Mouse (Mus musculus): ENCODE data around the gene AF067063. TPM values are rescaled to one million over a fixed set of nuclear protein-coding genes. Genes with fewer than 3 reads are reported as not detected.
A peak's percentile ranks its signal among the peaks of the same experiment; 100 is the strongest.
"Not testable (repeated sequence)": the region's sequence is repeated elsewhere in the genome, so short reads cannot be mapped to it uniquely, and the experiment has no call there.

AF067063 gene
- total RNA-seq (2021): not detected
- long read RNA-seq, experiment 1: 0 reads
- long read RNA-seq, experiment 2: 0 reads

DNA sequence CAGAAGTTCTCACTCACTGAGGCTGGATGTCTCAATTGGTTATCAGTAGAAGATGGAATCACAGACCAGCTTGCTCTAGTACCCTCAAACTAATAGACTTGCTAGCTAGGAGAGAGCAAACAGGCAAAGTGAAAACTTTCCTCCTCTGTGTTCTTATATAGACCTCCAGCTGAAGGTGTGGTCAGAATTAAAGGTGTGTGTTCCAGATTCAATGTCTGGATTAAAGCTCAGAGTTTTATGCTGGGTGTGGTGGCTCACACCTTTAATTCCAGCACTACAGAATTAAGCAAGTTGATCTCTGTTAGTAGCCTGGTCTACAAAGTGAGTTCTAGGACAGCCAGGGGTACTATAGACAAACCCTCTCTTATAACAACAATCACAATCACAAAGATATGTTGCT, at the start of gene AF067063:
AF067063 (minus strand) TSS at position 101 of the 400 bp plus-strand sequence.
- not testable (repeated sequence) for DNase-seq

DNA sequence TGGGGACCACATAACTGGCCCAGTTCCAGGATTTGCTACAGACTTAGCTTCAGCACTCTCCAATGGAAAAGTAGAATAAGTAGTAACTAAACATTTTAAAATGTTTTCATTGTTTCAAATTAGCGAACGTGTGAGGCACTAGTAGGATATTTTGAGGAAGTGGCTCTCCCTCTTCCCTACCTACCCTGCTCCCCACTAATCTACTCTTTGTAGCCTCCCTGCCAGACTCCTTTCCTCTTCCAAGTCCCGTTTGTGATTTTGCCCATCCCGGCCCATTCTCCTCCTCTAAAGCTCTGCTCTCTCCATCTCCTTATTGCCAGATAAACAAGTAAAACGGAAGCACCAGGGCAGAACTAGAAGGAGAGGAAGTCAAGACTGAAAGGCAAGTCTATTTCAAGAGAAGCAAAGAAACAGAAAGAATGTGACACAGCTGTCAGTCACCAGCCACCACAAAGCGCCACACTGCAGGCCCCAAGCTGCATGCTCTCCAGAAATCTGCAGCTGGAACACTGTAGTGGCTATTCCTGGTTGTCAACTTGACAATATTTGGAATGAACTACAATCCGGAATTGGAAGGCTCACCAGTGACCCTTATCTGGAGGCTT, 34.5 kb upstream of the AF067063 start:
- not testable (repeated sequence) for DNase-seq

DNA sequence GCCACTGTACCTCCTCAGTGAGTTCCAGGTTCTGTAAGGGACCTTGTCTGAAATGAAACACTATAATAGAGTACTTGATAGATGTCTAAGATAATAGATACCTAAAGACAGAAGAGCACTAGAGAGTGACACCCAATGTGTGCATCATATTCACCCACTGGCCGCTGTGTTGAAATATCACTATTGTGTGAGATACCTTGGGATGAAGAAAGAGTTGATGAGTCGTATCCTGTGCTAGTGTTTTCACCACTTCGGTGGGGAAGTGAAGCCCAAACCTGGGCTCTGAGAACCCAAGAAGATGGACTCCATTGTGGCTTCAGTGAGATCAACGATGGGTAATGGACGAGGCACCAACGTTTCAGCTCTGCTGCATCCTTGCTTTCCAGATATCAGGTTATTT, 32.4 kb upstream of the AF067063 start:
- not testable (repeated sequence) for DNase-seq

DNA sequence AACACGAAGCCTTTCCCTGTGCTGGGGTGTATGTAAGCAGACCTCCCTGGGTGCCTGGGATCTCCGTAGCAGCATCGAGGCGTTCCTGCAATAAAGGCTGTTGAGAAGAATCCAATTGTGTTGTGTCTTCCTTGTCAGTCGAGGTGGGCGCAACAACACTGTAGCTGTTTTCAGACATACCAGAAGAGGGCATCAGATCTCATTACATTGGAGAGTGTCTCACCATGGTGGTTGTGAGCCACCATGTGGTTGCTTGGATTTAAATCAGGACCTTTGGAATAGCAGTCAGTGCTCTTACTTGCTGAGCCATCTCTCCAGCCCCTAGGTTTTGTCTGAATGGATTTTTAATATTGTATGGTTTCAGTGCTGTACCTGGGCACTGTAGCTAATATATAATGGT, 10.0 kb upstream of the AF067063 start:
- not testable (repeated sequence) for DNase-seq

DNA sequence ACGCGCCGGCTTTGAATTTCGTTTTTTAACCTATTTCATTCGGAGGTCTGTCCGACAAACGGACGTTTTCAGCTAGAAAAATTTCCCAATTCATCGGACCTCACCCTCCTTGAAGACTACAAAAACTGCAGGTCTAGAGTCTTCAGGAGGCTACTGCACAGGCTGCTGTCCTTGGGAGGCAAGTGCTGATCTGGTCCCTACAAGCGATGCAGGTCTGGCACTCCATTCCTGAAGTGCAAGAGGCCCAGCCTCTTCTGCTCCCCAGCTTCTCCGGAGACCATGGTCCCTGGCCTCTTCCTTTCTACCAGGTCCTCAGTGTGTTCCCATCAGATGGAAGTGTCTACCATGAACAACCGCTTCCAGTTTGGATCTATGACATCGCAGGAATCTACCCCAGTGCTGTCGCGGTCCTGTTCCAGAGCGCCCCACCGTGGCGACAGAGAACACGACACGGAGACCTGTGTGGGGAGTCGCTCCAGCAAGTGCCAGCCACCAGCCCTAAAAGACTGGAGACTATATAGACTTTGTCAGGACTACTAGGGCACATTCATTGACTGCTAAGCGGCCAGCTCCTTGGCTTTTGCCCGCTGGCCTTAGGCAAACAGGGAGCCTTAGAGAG, 7.8 kb upstream of the AF067063 start:
- not testable (repeated sequence) for DNase-seq

DNA sequence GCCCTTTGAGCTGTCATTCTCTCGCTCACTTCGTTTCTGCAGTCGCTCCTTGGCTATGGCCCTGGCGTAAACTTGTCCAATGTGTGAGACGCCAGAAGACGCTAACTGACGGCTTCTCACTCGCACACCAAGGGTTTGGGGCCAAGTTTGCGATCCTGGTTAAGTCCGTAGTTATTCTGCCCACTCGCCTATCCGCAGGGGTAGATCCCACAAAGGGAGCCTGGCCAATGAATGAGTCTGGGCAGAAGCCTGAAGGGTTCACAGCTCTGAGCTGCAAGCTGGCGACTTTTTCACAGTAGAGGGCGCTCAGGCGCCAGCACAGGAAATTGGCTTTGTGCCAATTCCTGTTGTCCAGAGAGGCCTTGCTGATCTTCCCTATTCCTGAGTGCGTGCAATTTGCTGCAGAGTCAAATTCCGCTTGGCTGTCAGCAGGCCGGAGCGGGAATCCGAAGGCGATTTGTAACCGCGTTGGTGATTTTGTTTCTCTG, 6.4 kb upstream of the AF067063 start:
- DNase-seq: peak; percentile 6

DNA sequence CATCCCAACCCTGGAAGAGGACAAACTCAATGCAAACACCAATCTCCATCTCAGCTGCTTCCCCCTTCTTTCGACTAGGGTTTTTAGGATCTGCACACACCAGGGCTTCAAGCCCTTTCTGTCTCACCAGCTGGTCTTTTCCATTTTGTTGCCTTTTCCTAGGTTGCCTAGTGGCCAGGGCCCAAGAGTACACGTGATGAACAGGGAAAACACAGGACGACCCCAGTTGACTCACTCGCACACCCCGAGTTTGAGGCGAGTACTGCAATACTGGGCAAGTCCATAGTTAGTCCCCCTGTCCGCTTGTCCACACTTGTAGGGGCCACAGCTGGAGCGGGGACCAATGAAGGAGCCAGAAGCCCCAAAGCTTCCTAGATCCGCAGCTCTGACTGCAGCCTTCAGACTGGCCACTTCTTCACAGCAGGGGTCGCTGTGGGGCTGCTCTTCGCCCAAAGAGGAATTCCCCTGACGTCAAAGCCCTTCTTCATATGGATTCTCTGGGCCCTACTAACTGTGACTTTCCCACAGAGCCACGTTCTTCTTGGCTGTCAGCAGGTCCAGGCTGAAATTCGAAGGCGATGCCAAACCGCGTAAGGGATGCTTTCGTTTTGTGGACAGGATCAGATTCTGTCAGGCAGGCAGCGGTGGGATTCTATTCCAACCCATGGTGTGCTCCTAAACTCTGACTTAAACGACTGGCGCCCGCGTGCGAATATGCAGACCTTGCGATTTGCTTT, 5.5 kb upstream of the AF067063 start, which contains the start of gene D13Ertd608e:
D13Ertd608e (plus strand) TSS at position 687 of the 737 bp plus-strand sequence.
- DNase-seq: peak; percentile 7

DNA sequence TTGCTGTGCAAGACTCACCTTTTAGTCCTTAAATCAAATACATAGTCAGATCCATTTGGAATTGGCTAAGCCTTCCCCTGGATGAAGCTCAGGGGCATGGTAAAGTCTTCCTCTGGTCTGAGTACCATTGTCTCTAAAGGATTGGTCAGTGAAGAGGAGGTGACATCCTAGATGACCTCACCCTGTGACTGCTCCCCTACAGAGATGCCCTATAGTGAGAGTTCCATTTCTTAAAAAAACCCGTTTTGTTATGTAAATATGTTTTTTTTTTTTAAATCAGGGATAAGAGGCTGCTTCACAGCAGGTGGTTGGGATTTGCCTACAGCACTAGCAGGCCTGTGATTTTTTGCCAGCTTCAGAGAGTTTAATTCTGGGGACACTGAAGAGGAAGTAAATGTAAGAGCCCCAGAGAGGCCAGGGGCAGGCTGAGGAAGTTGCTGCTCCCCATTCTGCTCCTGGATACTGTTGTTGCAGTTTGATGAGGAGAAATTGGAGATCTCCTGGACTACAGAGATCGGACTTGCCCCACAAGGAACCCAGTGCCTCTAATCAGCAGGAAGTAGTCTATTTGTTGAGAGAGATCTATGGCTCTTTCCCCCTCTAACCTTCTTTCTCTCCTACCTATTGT, 12.3 kb downstream of the AF067063 start:
- no peak for DNase-seq

DNA sequence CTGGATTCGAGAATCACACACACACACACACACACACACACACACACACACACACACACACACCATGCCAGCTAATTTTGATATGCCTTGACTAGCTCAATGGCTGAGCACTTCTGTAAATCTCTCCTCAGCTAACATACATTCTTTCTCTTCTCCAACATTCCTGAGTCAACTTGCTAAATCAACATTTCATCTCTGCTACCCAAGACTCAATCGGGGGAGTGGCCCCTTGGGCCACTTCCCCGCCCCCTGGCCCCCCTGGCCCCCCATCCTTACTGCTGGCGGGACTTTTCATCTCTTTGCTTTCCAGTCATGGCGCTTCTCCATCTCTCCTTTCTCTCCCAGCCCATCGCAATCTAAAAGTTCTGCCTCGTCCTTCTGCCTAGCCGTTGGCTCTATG, 13.2 kb downstream of the AF067063 start:
- DNase-seq: no peak

DNA sequence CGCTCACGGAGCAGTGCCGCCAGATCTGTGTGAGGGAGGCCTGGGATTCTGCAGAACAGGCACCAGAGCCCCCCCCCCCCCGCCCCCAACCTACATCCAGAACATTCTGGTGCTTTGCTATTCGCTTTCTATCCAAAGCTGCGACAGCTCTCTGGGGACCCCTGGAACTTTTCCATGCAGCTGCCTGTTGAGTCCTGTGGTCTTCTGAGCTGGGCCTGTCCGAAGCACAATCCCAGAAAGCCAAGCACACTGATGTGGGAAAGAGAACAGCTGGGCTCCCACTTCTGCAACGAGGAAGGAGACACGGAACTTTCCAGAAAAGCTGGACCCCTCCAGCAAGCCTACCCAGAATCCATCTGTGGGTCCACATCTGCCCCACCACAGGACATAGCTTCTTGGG, 20.0 kb downstream of the AF067063 start:
- peak; percentile 22 for DNase-seq

DNA sequence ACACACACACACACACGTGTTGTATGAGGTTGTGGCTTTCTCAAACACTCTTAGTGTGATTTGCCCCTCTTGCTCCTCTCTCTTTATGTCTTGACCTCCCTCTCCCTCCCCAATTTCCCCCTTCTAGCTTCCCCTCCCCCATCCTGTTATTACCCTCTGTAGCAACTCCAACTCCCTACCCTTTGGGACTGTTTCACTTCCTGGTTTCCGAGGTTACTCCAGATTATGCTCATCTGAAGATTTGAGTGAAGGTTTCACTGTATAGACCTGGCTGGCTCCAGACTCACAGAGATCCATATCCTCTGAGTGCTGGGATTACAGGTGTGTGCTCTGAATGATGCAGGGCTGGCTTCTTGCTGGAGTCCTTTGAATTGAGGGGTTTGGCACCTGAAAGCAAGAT, 21.1 kb downstream of the AF067063 start:
- DNase-seq: no peak

DNA sequence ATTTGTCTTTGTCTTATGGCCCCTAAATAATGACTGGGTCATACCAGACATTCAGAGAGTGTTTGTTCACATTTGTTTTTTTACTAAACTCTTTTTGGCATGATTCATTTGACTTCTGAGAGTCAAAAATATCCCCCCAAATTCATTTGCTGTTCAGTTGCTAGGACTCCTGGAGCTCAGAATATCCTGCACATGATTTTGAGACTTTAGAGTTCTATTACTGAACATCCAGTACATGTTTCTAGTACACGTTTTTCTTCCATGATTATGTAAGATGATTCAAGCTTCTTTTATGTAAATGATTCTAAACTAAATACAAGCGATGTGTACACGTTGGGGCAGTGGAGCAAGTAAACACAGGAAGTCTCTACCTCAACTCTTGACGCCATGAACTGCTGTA, 32.4 kb downstream of the AF067063 start:
- no peak for DNase-seq

DNA sequence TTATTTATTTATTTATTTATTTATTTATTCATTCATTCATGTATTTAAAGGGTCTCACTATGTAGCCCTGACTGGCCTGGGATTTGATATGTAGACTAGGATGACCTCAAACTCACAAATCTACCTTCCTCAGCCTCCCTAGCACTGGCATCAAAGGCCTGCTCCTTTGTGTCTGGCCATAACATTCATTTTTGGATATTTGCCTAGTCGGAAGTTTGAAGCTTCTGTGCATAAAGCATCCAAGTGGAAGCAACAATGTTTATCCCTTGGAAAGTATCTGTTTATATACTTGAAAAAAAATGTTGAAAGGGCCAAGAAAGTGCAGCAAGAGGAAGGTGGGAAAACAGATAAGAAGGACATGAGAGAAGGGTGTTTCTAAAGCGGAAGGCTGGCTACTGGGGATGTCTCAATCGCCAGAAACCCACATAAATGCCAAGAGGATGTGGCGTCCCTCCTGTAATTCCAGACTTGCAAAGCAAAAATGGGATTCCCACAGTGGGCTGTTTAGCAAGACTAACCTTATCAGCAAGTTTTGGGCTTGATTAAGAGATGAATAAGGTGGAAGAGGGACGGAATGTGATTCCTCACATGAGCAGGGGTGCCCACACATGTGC, 37.1 kb downstream of the AF067063 start:
- DNase-seq: no peak

DNA sequence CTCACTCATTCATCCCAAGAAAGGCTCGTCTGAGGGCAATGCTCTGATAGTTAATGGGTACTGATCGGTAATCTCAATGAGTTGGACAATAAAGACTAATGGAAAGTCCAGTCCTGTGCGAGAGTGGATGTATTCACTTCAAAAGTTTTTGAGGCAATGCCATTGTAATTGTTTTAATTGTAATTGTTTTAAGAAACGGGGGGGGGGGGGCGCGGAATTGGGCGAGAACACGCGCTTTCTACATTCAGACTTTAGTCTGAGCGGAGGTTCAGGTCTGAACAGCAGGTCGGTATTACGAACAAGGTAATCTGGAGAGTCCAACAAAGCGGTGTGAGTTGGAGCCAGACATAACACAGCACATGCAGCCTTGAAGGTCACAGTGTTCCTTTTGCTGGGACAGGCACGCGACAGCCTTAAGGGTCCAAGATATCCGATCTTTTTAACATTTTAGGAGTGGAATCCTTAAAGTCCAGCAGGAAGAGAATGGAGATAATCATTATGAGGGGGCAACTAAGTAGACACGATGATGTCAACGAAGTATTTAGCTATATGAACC, 38.4 kb downstream of the AF067063 start:
- no peak for DNase-seq

DNA sequence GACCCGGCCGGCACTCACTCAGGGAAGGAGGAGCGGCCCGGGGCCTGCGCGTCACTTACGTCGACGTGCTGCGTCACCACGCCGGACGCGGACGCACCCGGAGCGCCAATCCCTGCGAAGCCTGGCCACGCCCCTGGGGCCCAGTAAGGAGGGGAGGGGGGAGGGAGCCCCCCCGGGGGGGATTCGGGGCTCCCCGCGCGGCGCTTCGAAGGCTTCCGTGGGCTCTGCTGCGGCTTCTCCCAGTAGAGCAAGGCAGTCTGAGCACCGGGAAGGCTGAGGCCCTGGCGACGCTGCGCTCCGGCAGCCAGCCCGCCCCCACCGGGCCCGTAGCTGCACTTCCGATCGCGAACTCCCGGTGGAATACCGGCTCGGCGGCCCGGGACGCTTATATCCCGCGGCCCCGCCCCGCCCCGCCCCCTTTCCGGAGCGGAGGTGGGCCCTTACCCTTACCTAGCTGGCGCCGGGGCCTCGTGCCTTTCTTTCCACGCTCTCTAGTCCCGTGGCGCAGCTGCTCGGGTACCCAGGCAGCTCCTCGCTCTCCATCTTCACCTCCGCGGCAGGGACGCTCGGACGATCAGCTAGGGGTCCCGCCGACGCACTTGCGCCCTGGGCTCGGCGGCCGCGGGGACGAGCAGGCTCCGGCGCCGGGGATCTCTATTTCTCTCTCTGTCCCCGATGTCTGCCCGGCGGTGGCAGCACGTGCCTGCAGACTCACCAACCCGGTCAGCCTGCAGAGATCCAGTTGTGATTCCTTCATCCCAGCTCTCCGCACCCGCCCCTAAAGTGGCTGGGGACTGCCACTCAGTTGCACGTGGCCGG, 39.0 kb downstream of the AF067063 start, which contains the start of gene Zfp131:
Zfp131 (minus strand) TSS at position 129 of the 819 bp plus-strand sequence.
- peak; percentile 95 for DNase-seq

DNA sequence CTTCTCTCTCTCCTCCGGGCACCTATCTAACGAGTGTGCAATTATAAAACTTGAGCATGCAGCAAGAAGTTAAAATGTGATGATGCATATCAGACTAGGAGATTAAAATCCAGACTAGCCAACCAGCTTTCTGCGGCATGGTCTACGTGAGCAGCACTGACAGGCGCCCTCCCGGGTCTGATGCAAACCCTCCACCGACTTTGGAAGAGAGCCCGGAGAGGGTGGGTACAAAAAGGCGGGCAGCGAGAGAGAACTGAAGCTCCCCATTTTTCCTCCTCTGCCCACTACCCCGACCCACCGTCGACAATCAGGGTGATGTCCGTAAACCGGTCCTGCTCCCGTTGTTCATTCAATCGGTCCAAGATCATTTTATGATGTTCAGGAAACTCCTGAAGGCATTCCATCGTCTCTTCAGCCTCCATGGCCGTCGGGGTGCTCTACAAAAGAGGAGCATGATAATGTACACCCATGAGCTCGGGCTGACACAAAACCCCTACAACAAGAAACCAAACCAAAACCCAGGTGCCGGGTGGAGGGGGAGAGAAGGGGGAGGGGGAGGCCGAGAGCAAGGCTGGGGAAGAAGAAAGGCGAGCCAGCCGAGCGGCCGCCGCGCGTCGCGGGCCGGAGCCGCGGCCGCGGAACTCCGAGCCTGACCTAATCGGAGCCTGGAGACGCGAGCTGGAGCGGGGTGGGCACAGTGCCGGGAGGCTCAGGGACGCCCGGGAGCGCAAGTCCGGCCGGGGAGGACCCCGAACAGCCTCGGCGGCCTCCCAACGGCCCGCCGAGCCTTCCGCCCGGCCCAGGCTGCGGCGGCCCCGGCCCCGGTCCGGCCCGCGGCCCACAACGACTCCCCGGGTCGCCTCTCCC, 39.9 kb downstream of the AF067063 start:
- DNase-seq: peak; percentile 28

DNA sequence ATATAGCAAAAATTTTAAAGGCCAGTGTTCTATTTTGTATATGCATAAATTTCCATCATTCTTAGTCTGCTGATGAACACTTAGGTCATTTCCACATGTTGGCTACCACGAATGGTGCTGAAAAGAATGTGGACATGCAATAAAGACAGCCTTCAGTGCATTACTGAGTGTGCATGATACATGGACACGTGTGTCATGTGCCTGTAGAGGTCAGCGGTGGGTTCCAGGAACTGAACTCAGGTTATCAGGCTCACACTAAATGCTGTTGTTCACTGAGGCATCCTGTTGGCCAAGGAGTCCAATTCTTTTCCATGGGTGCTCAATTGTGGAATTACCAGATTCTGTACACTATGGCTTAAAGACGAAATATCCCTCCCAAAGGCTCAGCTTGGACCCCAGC, 46.4 kb downstream of the AF067063 start:
- no peak for DNase-seq

All from gastrocnemius, postnatal 25 days (tissue).